Mouse (Mus musculus) lung, postnatal 36 days (tissue): ENCODE data around the gene Traf6.

Experiments used
- DNase-seq: peaks from one replicate; pipeline ENCODE4 v3.0.0; 2022; ENCODE audit warnings: mixed read lengths

Gene Traf6

DNA sequence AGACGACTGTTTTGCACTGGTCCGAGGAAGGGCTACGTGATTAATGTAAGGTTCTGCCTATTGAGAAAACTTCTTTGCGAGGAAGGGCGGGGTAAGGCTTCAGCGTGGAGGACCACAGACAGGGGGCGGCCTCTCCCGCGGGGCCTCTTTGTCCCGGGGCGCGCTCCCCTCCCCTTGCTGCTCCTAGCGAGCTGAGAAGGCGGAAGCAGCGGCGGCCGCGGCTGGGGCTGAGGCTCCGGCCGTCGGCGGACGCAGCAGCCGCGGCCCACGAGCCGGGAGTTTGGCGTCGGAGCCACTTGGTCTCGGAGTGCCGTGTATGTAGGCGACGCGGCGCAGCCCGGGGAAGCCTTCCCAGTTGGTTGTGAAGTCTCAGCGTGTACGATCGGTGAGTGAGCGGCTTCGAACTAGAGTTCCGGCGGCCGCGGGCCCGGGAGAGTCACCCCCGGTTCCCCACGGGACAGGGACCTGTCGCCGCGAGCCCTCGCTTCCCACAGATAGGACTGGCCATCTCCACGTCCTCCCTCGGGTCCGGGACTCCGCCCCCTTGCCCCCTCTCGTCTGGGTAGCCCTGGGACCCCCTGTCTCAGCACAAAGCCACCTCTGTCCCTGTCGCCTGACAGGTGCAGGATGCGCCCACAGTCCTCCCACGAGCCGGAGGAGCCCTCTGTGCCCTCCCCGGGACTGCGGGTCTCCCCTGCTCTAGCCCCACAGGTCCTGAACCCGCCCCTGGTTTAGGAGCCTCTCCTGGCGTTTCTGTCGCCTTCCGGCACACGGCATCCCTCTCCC lies at the start of gene Traf6:
Gene Traf6, plus strand, starts transcription at position 194 of the 786 bp plus-strand sequence.
- peak; percentile 93 for DNase-seq

GRCm38 (mm10) chr2:101638979-101639839 lies 39.0 kb upstream of the Traf6 start:
- DNase-seq: no peak

DNA sequence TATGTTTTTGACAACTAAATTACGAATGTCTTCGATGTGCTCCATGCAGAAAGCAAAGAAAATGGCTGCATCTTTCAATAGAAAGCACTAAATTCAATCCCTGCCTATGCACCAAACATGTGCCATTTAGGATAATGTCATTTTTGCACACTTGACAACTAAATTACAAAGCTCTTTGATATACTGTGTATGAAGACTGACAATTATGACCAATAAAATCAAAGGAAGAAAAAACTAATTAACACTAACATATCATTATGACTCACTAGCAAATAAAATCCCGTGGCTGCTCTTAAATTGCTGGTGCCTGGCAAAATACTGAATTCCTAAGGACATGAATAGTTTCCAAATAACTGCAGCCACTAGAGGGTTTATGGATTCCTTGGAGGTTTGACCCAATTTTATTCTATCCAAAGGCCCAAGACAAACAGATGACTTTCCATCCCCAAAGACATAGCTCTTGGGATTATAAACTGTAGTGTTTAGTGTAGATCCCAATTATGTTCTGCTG lies 38.3 kb upstream of the Traf6 start:
- no peak for DNase-seq

DNA sequence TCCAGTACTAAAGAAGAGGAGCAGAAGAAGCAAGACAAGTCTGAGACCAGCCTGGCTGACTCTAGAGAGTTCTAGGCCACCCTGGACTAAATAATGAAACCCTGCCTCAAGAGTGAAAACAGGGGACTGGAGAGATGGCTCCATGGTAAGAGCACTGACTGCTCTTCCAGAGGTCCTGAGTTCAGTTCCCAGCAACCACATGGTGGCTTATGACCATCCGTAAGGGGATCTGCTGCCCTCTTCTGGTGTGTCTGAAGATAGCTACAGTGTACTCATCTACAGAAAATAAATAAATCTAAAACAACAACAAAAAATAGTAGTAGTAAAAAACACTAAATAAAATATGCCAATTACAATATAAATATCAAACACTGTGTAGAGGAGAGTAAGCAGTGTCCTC lies 32.4 kb upstream of the Traf6 start:
- DNase-seq: no peak

GRCm38 (mm10) chr2:101648361-101648760 lies 29.9 kb upstream of the Traf6 start:
- DNase-seq: no peak

DNA sequence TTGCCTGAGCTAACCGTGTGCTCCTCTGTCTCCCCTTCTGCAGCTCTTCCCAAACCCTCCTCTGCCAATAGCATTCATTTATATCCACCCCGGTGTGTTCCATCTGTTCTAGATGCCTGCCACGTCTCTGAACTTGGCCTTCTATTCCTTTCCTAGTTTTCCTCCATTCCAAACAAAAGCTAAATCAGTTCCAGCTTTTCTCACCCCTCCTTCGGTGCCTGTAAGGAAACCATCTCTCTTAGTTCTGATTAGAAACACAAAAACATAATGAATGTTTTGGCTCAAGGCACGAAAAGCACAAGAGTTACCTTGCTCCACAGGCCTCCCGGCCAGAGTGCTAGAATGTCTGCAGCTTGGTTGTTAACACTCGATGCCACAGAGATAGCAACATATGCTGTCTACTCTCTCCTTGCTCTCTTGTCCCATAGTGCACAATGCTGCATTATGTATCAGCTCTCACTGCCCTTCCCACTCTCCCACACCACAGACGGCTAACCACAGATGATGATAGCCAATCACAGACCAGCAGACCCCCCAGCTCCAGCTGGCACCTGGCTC lies 29.0 kb upstream of the Traf6 start, which contains the start of the genes Rag1 and B230118H07Rik:
Gene Rag1, minus strand, starts transcription at position 388 of the 558 bp plus-strand sequence.
Gene B230118H07Rik, minus strand, starts transcription at position 419 of the 558 bp plus-strand sequence.
- no peak for DNase-seq

DNA sequence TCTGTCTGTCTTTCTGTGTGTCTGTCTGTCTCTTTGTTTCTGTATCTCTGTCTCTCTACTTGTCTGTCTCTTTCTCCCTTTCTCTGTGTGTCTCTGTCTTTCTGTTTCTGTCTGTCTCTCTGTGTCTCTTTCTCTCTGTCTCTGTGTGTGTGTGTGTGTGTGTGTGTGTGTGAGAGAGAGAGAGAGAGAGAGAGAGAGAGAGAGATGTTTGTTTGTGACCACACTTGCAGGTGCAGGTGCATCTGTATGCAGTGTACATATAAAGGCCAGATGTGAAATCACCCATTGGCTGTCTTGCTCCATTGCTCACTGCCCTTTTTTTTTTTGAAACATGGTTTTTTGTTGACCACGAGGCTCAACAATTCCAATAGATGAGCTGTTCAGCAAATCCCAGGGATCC lies 27.8 kb upstream of the Traf6 start:
- no peak for DNase-seq

- DNase-seq: no peak
These were observed 25.9 kb upstream of the Traf6 start for GRCm38 (mm10) chr2:101652204-101652920.

GRCm38 (mm10) chr2:101652921-101653597 lies 25.2 kb upstream of the Traf6 start:
- peak; percentile 88 for DNase-seq

- no peak for DNase-seq
These were observed 17.7 kb upstream of the Traf6 start for GRCm38 (mm10) chr2:101660536-101660935.

- DNase-seq: peak; percentile 87
These were observed 13.0 kb upstream of the Traf6 start for GRCm38 (mm10) chr2:101665058-101665702.

- no peak for DNase-seq
These were observed 12.5 kb upstream of the Traf6 start for GRCm38 (mm10) chr2:101665703-101666092.

DNA sequence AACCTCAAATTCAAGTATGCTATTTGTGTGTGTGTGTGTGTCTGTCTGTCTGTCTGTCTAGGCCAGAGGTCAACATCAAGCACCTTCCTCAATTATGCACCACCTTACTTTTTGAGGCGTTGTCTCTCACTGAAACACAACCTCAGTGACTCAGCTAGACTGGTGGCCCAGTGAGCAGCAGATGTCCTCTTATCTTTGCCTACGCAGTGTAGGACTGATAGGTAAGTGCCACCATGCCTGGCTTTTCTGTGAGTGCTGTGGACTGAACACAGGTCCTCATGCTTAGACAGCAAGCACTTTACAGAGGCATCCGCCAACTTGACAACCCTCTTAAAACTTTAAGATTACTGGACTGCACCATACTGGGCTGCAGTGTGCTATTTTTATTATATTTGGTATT lies 9.5 kb upstream of the Traf6 start:
- no peak for DNase-seq

- no peak for DNase-seq
These were observed 4.7 kb upstream of the Traf6 start for GRCm38 (mm10) chr2:101673547-101673946.

- peak; percentile 28 for DNase-seq
These were observed 1.0 kb downstream of the Traf6 start for GRCm38 (mm10) chr2:101679164-101679784.

DNA sequence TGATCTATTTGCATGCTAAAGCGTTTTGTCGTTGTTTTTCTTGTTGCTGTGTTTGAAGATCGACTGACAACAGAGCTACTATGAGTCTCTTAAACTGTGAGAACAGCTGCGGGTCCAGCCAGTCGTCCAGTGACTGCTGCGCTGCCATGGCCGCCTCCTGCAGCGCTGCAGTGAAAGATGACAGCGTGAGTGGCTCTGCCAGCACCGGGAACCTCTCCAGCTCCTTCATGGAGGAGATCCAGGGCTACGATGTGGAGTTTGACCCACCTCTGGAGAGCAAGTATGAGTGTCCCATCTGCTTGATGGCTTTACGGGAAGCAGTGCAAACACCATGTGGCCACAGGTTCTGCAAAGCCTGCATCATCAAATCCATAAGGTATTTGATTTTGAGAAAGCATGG lies 6.2 kb downstream of the Traf6 start:
- DNase-seq: no peak

- no peak for DNase-seq
These were observed 9.8 kb downstream of the Traf6 start for GRCm38 (mm10) chr2:101688011-101688410.

- peak; percentile 43 for DNase-seq
These were observed 12.1 kb downstream of the Traf6 start for GRCm38 (mm10) chr2:101690252-101690827.

DNA sequence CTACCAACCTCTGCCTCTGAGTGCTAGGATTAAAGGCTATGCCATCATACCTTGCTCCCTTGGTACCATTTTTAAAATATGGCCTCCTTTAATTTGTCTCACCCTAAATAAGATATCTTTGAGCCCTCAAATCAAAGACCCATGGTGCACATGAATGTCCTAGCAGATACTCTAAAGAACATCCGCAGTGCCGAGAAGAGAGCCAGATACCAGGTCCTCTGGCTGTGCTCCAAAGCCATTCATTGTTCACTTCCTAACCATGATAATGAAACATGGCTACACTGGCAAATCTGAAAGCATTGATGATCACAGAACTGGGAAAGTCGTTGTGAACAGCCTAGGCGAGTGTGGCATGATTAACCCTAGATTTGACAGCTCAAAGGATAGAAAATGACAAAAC lies 14.8 kb downstream of the Traf6 start:
- DNase-seq: no peak

GRCm38 (mm10) chr2:101693577-101694215 lies 15.5 kb downstream of the Traf6 start:
- DNase-seq: peak; percentile 47
